Mouse (Mus musculus) skeletal muscle tissue, adult 2 months (tissue): ENCODE measurements around the gene Hunk.

Experiments
- DNase-seq: peaks from one replicate; pipeline ENCODE4 v3.0.0-alpha.2; 2012; ENCODE audit warnings: low read depth, low spot score

Gene Hunk

GRCm38 (mm10) chr16:90385688-90386513, at the start of gene Hunk:
Gene Hunk (plus strand): TSS chr16:90386013.
- no peak for DNase-seq

GRCm38 (mm10) chr16:90339026-90339425, 46.8 kb upstream of the Hunk start:
- DNase-seq = no peak

- DNase-seq = no peak
Observed at GRCm38 (mm10) chr16:90341086-90341485, 44.7 kb upstream of the Hunk start.

- peak; percentile 50 for DNase-seq
Observed at GRCm38 (mm10) chr16:90349700-90350548, 35.9 kb upstream of the Hunk start.

- no peak for DNase-seq
Observed at GRCm38 (mm10) chr16:90351726-90352125, 34.1 kb upstream of the Hunk start.

GRCm38 (mm10) chr16:90352691-90353090, 33.1 kb upstream of the Hunk start:
- no peak for DNase-seq

GRCm38 (mm10) chr16:90353156-90353555, 32.7 kb upstream of the Hunk start:
- DNase-seq = no peak

GRCm38 (mm10) chr16:90359329-90359728, 26.5 kb upstream of the Hunk start:
- DNase-seq = no peak

GRCm38 (mm10) chr16:90359750-90360149, 26.1 kb upstream of the Hunk start:
- no peak for DNase-seq

- DNase-seq = peak; percentile 13
Observed at GRCm38 (mm10) chr16:90360327-90360726, 25.5 kb upstream of the Hunk start.

- no peak for DNase-seq
Observed at GRCm38 (mm10) chr16:90362926-90363325, 22.9 kb upstream of the Hunk start.

- peak; percentile 41 for DNase-seq
Observed at GRCm38 (mm10) chr16:90379897-90380296, 5.9 kb upstream of the Hunk start.

GRCm38 (mm10) chr16:90381633-90382032, 4.2 kb upstream of the Hunk start:
- no peak for DNase-seq

- no peak for DNase-seq
Observed at GRCm38 (mm10) chr16:90382701-90383280, 3.0 kb upstream of the Hunk start.

- no peak for DNase-seq
Observed at GRCm38 (mm10) chr16:90384058-90384457, 1.8 kb upstream of the Hunk start.

GRCm38 (mm10) chr16:90384846-90385245, 967 bp upstream of the Hunk start:
- no peak for DNase-seq

GRCm38 (mm10) chr16:90385326-90385687, 506 bp upstream of the Hunk start:
- DNase-seq = no peak

- DNase-seq = no peak
Observed at GRCm38 (mm10) chr16:90386514-90387160, 824 bp downstream of the Hunk start.

GRCm38 (mm10) chr16:90387161-90387671, 1.4 kb downstream of the Hunk start:
- DNase-seq = no peak

GRCm38 (mm10) chr16:90387961-90388360, 2.1 kb downstream of the Hunk start:
- DNase-seq = no peak

GRCm38 (mm10) chr16:90389103-90389750, 3.4 kb downstream of the Hunk start:
- DNase-seq = no peak
